Mouse (Mus musculus) intestine, embryonic 14.5 days (tissue): ENCODE data around the gene Rras. TPM values are rescaled to one million over a fixed set of nuclear protein-coding genes. Genes with fewer than 3 reads are reported as not detected.

ENCODE experiments used
- ATAC-seq: fragments of 200-750 bp; cut with Nextera tagmentation; replicated peaks from 2 replicates; pipeline ENCODE4 v1.8.0; 2017; ENCODE audit warnings: low read depth, moderate number of reproducible peaks, moderate TSS enrichment, moderate library complexity; ENCODE audit not compliant: low FRiP score, low TSS enrichment
- DNase-seq: peaks from one replicate; pipeline ENCODE4 v3.0.0-alpha.2; 2018; ENCODE audit warnings: low spot score
- H3K27ac ChIP-seq: fragments of 300-500 bp; sonication (generic); 2 replicates; pipeline ENCODE4 v1.5.1; 2014; ENCODE audit warnings: low read depth, mild to moderate bottlenecking, control low read depth
- H3K27me3 ChIP-seq: fragments of 300-500 bp; sonication (generic); replicated peaks from 2 replicates; pipeline ENCODE4 v1.6.1; 2014; ENCODE audit warnings: low read length, control low read depth; ENCODE audit not compliant: control insufficient read depth, insufficient read depth
- H3K36me3 ChIP-seq: fragments of 300-500 bp; sonication (generic); 2 replicates; pipeline ENCODE4 v1.6.1; 2014; ENCODE audit warnings: low read length, control low read depth; ENCODE audit not compliant: control insufficient read depth, insufficient read depth
- H3K4me1 ChIP-seq: fragments of 300-500 bp; sonication (generic); replicated peaks from 2 replicates; pipeline ENCODE4 v1.6.1; 2014; ENCODE audit warnings: low read length, control low read depth, mixed read lengths; ENCODE audit not compliant: control insufficient read depth, insufficient read depth
- H3K4me2 ChIP-seq: fragments of 300-500 bp; sonication (generic); 2 replicates; pipeline ENCODE4 v1.6.1; 2014; ENCODE audit warnings: low read length
- H3K4me3 ChIP-seq: fragments of 300-500 bp; sonication (generic); 2 replicates; pipeline ENCODE4 v1.5.1; 2014; ENCODE audit warnings: low read depth, low read length, control low read depth, mixed read lengths
- H3K9ac ChIP-seq: fragments of 300-500 bp; sonication (generic); 2 replicates; pipeline ENCODE4 v1.6.1; 2014; ENCODE audit warnings: mild to moderate bottlenecking, low read length
- H3K9me3 ChIP-seq: fragments of 300-500 bp; sonication (generic); 2 replicates; pipeline ENCODE4 v1.6.1; 2016; ENCODE audit warnings: low read length, control low read depth; ENCODE audit not compliant: control insufficient read depth
- WGBS: fragments of 180-500 bp; shearing (Covaris S2); extraction: QIAGEN DNeasy Blood & Tissue Kit; methylation state at CpG from one replicate; pipeline ENCODE4 v1.1.7; 2014; 5-methylcytosine and 5-hydroxymethylcytosine counted together
- polyA plus RNA-seq: library from polyadenylated mRNA; unstranded; fragments of >200 nt; fragmentation: Nextera tagmentation; extraction: Ambion mirVana; gene quantifications from 2 replicates; pipeline ENCODE4 v1.2.1, GENCODE M21; 2014

Rras gene
- polyA plus RNA-seq, 1 experiment from 2014 or later: 69.1 TPM

DNA sequence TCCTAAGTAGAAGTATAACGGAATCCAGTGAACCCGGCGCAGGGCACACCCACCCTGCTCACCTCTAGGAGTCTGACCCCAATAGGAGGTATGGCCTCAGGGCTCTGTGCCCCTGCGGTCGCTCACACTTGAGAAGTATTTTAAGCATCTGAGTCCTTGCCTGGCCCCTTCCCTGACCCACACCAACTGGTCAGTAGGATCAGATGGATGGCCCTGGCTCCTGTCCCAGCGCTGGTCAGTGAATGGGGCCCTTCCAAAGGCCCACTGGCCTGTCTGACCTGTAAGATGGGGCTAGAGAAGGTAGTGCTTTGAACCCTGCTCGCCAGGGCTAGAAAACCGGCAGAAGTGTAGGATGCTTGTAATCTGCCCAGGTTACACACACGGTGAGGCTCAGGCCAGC is 23.1 kb downstream of the Rras start:
- no peaks in the 10 kb centered on the region for H3K27me3 ChIP-seq
- H3K9me3 ChIP-seq: no peaks in the 10 kb centered on the region
- ATAC-seq (no peak), DNase-seq (no peak)
- no peaks in the 10 kb centered on the region for H3K4me1 ChIP-seq
- no peak overlapping the region for H3K9ac ChIP-seq
- WGBS: 96% methylated on average over 9 of the region's 9 CpGs
- H3K27ac ChIP-seq: no peak overlapping the region
- peaks cover 100% of the 10 kb centered on the region for H3K36me3 ChIP-seq
- H3K4me3 ChIP-seq: no peak overlapping the region
- H3K4me2 ChIP-seq: no peak overlapping the region

DNA sequence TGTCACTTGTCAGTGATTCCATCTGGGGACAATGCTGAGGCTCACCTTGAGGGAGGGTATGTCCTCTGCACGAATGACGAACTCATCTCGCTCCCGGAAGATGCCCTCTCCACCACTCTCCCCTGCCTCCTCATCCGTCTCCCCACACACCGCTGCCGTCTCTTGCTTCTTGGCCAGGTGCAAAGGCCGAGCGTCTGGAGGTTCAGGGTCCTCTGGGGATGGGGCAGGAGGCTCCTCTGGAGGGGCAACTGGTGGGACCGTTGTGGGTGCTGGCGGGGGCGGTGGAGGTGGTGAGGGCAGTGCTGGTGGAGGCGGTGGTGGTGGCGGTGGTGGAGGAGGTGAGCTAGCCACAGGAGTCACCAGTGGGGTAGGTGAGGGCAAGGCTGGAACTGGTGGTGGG is 25.5 kb downstream of the Rras start:
- DNase-seq: no peak
- 92% methylated on average over 14 of the region's 14 CpGs for WGBS
- no peak overlapping the region for H3K27ac ChIP-seq
- H3K9me3 ChIP-seq: no peaks in the 10 kb centered on the region
- H3K36me3 ChIP-seq: peaks cover 100% of the 10 kb centered on the region
- H3K4me2 ChIP-seq: no peak overlapping the region
- ATAC-seq: no peak
- H3K9ac ChIP-seq: no peak overlapping the region
- H3K4me3 ChIP-seq: no peak overlapping the region
- H3K4me1 ChIP-seq: no peaks in the 10 kb centered on the region
- no peaks in the 10 kb centered on the region for H3K27me3 ChIP-seq

DNA sequence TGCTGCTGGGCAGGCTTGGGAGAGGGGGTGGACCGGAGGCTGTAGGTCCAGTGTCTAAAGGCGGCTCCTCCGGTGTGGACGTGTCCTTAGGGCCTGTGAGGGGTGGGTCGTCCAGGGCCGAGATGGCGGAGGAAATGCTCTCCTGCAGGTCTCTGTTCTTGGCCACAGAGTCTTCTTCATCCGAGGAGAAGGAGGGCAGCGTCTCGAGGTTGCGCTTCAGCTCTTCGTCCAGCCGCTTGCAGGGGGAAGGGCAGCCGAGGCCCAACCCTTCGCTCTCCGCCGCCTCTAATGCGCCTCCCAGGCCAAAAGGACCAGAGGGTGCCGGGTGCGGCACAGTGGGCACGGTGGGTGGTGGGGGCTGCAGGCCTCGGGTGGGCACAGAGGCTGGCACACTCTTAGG is 28.0 kb downstream of the Rras start:
- 0 out of 2 replicates have a peak, but pooled peaks cover 3% of the 10 kb centered on the region for H3K4me1 ChIP-seq
- no peak overlapping the region for H3K27ac ChIP-seq
- H3K4me3 ChIP-seq: no peak overlapping the region
- no peak overlapping the region for H3K9ac ChIP-seq
- no peak for DNase-seq
- peaks cover 97% of the 10 kb centered on the region for H3K36me3 ChIP-seq
- no peaks in the 10 kb centered on the region for H3K27me3 ChIP-seq
- 97% methylated on average over 22 of the region's 22 CpGs for WGBS
- no peak overlapping the region for H3K4me2 ChIP-seq
- no peaks in the 10 kb centered on the region for H3K9me3 ChIP-seq
- no peak for ATAC-seq

DNA sequence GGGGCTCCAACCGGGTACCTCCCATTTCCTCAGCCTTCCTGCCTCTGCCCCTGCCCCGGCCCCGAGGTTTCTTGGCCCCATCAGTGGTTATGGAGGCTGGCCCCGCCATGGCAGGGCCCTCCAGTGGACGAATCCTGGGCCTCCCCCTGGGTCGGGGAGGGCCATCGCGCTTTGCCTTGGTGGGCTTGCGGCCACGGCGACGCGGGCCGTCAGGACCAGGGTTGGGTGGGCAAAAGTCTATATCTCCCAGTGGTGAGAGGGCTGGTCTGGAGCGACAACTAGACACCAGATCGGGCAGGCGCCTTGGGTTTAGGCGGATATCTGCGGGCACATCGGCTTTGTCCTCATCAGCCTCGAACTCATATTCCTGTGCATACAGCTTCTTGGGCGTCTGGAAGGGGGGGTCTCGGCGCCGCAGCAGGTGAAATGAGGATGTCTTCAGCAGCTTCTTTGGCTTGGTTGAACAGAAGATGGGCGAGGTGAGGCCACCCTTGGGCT is 29.1 kb downstream of the Rras start:
- Histone ChIP-seq H3K27ac (no peak overlapping the region), H3K4me2 (no peak overlapping the region), H3K9me3 (no peaks in the 10 kb centered on the region), H3K9ac (no peak overlapping the region), H3K36me3 (peaks cover 86% of the 10 kb centered on the region), H3K4me3 (no peak overlapping the region), H3K27me3 (no peaks in the 10 kb centered on the region), H3K4me1 (peaks cover 10% of the 10 kb centered on the region; the same call in 1 of the 2 replicates)
- DNase-seq: no peak
- WGBS: 96% methylated on average over 26 of the region's 26 CpGs
- ATAC-seq: no peak

DNA sequence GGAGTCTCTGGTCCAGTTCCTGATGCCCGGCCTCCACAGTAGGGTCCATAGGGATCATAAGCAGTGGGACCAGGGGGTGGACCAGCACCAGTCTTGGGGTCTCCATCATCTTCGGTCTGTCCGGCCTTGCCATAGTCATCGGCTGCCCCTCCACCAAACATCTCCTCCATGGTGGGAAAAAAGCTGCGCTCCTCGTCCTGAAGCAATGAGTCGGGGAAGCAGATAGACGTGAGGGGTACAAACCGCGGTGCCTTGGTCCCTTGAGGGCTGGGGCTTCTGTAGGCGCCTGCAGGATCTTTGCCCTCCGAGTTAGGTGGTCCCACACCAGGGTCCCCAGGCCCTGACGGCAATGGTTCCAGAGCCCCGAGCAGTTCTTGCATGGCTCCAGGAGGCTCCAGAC is 29.7 kb downstream of the Rras start:
- Histone ChIP-seq H3K27ac (no peak overlapping the region), H3K4me3 (no peak overlapping the region), H3K36me3 (peaks cover 80% of the 10 kb centered on the region), H3K9me3 (no peaks in the 10 kb centered on the region), H3K4me1 (peaks cover 10% of the 10 kb centered on the region; the same call in 1 of the 2 replicates), H3K27me3 (no peaks in the 10 kb centered on the region), H3K4me2 (no peak overlapping the region), H3K9ac (no peak overlapping the region)
- ATAC-seq (no peak), DNase-seq (no peak)
- 96% methylated on average over 14 of the region's 14 CpGs for WGBS

DNA sequence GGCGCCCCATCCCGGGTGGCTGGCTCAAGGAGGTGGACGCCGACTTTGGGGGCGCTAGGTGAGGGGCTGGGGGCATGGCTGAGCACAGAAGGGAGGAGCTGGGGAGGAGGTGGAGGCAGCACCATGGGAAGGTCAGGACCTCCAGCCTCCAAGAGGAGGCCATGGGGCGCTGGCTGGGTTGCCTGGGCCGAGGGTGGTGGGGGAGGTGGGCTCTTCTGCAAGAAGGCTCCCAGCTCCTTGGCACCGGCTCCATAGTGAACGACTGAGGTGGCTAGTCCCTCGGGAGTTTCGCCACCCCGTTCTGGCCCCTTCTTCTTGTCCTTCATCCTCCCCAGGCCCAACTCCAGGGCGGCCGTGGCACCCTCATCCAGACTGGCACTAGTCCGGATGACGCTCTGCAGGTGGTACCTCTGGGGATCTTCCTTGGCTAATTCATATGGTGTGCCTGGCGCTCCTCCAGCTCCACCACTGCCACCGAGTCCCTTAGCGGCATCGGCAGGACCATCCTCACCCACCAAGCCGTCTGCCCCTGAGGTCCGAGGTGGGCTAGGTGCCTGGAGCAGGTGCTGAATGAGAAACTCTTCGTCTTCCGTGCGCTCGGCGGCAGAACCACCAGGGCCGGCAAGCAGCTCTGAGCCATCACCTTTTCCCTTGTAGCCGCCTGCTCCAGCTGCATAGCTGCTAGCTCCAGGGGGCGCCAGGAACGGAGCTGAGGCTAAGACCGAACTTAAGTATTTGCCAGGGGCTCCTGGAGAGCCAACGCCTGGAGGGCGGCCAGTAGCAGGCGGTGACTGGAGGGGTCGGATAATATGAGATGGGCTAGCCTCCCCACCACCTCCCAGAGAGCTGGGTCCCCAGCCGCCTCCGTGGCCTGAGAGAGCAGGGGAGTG is 30.5 kb downstream of the Rras start:
- WGBS: 93% methylated on average over 38 of the region's 38 CpGs

DNA sequence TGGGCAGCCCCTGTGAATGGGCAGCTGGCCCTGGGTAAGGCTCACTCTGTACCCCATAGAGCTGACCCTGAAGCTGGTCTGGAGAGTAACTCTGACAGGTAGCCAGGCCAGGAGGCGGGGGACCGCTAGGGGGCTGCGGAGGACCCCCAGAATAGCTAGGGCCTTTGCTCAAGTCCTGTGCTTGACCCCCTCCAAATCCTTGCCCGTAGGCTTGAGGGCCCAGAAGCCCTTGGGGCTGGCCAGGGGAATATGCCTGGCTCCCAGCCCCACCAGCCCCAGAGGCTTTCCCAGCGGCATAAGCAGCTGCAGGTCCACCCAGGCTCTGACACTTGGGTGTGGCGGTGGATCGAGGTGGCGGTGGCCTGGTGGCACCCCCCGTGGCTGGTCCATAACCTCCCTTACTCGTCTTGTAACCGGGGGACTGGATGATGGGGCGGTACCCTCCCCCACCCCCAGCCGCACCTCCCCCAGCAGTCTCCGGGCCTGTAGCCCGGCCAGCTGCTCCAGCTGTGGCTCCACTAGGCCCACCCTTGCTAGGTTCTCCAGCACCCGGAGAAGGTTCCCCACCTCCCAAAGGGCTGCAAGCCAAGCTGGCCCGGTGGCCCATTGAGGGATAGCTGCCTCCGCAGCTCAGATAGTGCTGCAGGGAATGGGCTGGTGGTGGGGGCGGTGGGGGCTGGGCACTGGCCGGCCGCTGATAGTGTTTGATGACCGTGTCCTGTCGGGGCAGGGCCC is 31.3 kb downstream of the Rras start:
- peaks cover 10% of the 10 kb centered on the region; the same call in 1 of the 2 replicates for H3K4me1 ChIP-seq
- ATAC-seq: no peak
- no peak overlapping the region for H3K4me3 ChIP-seq
- WGBS: 93% methylated on average over 23 of the region's 23 CpGs
- H3K9ac ChIP-seq: no peak overlapping the region
- no peak overlapping the region for H3K4me2 ChIP-seq
- no peak for DNase-seq
- H3K27ac ChIP-seq: no peak overlapping the region
- no peaks in the 10 kb centered on the region for H3K9me3 ChIP-seq
- H3K36me3 ChIP-seq: peaks cover 64% of the 10 kb centered on the region
- H3K27me3 ChIP-seq: no peaks in the 10 kb centered on the region

More for the DNA sequence above, 30.5 kb downstream of the Rras start:
- Histone ChIP-seq H3K9ac (no peak overlapping the region), H3K4me3 (no peak overlapping the region), H3K4me2 (no peak overlapping the region), H3K36me3 (peaks cover 72% of the 10 kb centered on the region), H3K27me3 (no peaks in the 10 kb centered on the region), H3K9me3 (no peaks in the 10 kb centered on the region), H3K27ac (no peak overlapping the region), H3K4me1 (peaks cover 10% of the 10 kb centered on the region; the same call in 1 of the 2 replicates)
- DNase-seq (no peak), ATAC-seq (no peak)

DNA sequence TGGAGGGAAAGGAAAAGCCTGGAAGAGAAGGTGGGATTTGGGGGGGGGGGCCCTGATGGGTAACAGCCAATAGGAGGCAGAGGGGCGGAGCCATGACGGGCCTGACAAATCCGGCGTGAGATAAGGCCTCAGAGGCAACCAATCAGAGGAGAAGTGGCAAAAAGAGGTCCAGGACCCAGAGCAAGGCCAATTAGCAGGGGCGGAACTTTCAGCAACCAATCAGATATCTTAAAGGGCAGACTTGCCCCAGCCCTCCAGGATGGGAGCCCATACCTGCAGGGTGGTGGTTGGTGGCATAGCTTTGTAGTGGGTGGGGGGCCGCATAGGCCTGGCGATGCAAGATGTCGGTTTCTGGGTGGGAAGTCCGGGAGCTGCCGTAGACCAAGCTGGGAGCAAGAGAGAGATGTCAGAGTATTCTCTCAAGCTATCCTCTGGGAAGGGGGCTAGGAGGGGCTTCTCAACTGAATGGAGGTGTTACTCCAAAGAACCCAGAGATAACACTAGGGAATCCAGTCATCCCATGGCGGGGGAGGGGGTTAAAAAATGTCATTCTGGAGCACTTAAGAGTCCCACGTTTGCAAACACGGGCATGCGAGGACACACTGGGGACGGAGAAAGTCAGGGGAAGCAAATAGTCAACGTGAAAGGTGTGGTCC is 33.3 kb downstream of the Rras start:
- WGBS: 5% methylated on average over 16 of the region's 16 CpGs
- H3K9ac ChIP-seq: peak overlapping the region; percentile 80
- H3K27me3 ChIP-seq: no peaks in the 10 kb centered on the region
- peaks cover 10% of the 10 kb centered on the region; the same call in 1 of the 2 replicates for H3K4me1 ChIP-seq
- peak overlapping the region; percentile 98; the same call in 1 of the 2 replicates for H3K27ac ChIP-seq
- H3K36me3 ChIP-seq: peaks cover 44% of the 10 kb centered on the region
- ATAC-seq: peak; percentile 8; the same call in 1 of the 2 replicates
- peak; percentile 79 for DNase-seq
- peak overlapping the region; percentile 98 for H3K4me2 ChIP-seq
- H3K9me3 ChIP-seq: no peaks in the 10 kb centered on the region
- H3K4me3 ChIP-seq: peak overlapping the region; percentile 78
